Mouse (Mus musculus) cortical plate, adult 2 months (tissue): ENCODE data around the gene Zfp119a.

ENCODE experiments used
- CTCF ChIP-seq: fragments of 200-500 bp; IDR thresholded peaks from 2 replicates; pipeline ENCODE4 v1.5.1; 2011; ENCODE audit warnings: mild to moderate bottlenecking, control low read depth, low read length; ENCODE audit not compliant: insufficient read depth; ENCODE audit errors: extremely low read depth
- POLR2A ChIP-seq: fragments of 200-500 bp; IDR thresholded peaks from 2 replicates; pipeline ENCODE4 v1.6.1; 2011; ENCODE audit warnings: mild to moderate bottlenecking, low read length, control low read depth; ENCODE audit not compliant: insufficient read depth; ENCODE audit errors: extremely low read depth

DNA sequence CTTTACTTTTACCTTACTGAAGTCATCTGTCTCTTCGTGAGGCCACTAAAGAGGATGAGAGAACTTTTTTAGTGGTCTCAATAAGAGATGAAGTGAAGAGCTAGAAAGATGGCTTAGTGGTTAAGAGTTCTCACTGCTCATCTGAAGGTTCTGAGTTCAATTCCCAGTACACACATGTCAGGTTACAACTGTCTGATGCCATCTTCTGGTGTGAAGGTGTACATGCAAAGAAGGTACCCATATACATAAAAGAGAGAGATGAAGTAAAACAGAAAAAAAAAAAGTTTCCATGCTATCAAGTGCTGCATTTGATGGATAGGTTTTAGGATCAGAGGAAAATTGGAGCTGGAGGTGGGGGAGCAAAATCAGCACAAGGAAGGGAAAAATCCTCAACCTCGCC, 6.2 kb upstream of the Zfp119a start:
- TF ChIP-seq POLR2A: no peak
- TF ChIP-seq CTCF: no peak
